Mouse (Mus musculus) gastrocnemius, postnatal 4 days (tissue): ENCODE results near the gene Rnf149. TPM values are rescaled to one million over a fixed set of nuclear protein-coding genes. Genes with fewer than 3 reads are reported as not detected.

Experiments used
- DNase-seq, 2 experiments: peaks; one replicate each; pipeline ENCODE4 v3.0.0; 2021 to 2022; ENCODE audit warnings: low spot score in 2 of 2, mixed read lengths in 2 of 2
- total RNA-seq, 2 experiments: library from RNA; stranded (reverse); gene quantifications; 2 replicates each; pipeline ENCODE4 v1.2.3; 2021

The Rnf149 gene
- total RNA-seq, 2 experiments from 2014 or later = 12.6 to 14.2 TPM

DNA sequence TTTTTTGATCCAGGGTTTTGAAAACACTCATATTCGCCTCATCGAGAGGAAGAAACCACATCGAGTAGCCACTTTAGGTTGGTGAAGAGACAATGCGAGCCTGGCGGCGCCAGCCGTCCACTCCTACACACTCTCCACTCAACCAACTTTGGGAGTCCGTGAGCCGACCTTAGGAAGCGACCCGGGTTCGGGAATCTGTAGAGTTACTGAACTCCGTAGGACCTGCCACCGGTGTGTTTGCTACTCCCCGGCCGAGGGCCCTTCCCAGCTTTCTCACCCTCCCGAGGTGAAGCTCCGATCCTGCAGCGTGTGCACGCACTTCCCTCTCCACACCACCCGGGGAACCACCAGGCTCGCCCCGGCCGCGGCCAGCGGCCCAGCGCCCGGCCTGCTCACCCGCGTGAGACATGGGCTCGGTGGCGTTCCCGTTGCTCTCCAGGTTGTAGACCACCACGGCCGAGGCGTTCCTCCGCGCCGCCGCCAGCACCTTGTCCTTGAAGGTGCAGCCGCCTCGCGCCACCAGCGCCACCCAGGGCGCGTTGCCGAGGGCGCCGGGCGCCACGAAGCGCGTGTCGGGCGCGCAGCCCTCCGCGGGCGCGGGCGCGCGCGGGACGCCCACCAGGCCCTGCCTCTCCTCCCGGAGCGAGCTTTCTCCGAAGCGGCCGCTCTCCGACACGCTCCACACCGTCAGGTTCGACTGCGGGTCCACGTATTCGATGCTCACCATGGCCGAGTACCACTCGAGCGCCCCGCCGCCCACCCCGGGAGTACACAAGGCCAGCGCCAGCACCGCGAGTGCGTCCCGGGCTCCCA, 568 bp downstream of the Rnf149 start:
- peak; percentile 40 to 71 for DNase-seq

DNA sequence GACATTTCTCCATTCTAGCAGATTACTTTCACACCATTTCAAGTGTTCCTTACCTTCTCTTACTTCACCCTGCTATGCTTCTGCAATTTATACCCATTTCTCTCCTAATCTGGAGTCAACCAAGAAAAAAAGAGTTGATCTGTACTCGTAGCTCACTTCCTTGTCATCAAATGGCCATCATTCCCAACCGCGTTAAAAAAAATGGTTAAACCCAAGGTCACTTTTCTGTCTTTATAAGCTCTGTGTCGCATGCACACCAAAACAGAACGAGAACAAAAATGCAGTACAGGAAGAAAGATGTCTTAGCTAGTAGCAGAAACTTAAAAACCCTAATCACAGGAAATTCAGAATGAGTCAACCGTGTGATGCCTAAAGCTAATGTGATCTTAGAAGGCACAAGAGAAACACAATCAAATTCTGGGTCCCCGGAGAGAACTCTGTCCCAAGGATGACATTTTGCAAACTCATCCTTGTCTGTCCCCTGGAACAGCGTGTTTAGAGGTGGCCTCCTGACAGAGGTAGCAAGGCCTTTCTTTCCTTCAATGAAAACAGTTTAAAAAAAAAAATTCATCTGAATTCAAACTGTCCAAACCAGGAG, 1.3 kb downstream of the Rnf149 start:
- DNase-seq = no peak

DNA sequence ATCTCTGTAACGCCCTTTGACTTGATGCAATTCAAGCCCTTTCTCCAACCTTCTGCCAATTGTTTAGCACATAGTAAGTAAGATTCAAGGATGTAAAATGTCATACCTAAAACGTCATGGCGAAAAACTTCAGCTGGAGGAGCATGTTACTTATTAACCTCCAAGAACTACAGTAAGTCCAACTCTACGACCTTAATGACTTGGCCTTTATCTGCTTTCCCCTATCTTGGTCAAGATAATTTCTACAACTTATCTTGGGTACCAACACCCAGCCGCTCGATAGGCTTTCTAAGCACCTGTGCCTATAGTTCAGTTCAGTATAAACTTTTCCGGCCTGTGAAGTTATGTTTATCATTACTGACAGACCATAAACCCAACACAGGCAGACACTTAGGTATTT, 3.3 kb downstream of the Rnf149 start:
- DNase-seq = no peak

DNA sequence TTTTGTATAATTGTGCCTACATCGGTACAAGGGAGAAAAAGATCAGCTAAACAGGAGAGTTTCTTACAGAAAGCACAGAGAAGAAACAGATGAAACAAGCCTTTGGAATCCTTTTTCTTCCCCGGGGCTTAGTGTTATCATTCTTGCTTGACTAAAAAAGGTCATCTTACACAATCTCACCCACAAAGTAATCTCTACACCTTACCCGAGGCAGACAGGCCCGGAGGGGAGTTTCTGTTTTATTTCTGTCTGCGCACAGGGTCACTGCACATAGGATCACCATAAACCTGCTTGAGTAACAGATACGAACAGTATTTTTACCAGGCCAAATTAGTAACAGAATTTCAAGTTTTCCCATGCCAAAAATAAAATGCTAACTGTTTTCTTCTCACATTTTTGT, 5.6 kb downstream of the Rnf149 start:
- no peak for DNase-seq

DNA sequence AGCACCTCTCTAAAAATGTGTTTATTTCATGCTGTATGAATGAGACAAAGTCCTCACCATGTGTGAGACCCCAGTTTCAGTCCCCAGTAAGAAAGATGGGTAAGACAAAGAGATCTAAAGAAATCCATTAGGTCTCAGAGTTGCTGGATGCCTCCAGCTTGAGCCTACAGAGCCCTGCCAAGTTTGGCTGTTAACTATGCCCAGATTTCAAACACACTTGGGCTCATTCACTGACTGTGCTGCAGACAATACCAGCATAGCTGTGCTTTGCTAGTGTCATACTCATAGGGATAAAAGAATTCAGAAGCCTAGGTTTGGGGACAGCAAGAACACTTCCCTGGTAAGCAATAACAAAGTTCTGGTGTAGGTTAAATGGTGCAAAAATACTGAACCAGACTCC, 9.1 kb downstream of the Rnf149 start:
- no peak for DNase-seq

DNA sequence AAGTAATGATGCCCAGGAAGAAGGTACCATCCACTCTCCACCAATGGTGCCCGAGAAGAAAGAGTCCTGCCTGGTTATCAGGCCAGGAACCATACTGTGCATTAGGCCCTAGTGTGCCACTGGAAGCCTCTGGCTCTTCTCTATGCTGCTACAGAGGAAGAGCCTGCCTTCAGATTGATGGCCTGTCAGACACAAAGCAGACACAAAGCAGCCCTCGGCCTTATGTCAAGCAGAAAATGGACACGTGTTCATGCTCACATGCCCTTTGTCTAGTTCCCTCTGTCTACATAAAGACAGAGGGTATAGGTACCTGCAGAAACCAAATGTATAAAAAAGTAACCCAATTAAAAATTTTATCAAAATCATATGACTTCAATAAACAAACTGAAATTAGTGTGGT, 12.6 kb downstream of the Rnf149 start:
- no peak for DNase-seq

DNA sequence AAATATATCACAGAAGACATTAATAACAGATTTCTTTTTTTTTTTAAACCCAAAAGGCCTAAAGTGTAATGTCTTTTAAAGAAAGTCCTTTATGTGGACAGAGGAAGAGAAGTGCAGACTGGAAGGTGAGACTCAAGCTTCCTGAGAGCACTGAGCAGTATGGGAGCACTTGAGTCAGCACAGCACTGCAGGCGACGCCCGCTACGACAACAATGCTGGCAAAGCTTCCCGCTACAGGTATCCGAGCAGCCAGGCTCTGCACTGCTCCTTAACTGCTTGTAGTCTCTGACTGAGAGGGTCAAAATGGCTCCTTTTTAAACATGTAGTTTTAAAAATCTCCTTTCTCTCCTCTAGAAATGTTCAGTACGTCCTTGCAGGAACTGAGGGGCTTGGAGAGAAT, 14.0 kb downstream of the Rnf149 start:
- DNase-seq = no peak

DNA sequence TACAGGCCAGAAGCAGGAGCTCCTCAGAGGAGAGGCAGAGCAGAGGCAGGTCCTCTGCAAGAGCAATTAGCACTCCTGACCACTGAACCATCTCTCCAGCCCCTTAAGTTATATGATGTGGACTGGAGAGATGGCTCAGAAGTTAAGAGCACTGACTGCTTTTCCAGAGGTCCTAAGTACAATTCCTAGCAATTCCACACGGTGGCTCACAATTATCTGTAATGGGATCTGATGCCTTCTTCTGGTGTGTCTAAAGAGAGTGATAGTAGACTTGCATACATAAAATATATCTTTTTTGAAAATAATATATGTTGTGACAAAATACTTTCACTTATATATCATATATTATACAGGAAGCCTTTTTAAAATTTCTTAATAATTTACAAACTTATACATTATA, 15.3 kb downstream of the Rnf149 start:
- DNase-seq = no peak

DNA sequence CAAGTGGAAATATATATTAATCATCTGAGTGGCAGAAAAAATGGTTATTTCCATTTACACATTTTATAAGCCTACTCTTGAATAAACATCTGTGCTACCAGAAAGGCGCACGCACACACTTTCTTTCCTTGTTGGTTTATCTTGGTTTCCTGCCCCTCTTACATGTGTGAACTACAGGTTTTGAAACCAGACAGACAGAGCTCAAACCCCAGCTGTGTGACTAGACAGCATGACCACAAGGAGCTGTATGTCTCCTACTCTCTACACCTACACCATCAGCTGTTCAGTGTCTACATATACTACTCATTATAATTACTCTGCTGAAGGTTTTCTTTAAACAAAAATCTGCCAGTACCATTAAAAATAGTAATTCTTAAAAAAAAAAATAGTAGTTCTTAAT, 18.2 kb downstream of the Rnf149 start:
- no peak for DNase-seq

DNA sequence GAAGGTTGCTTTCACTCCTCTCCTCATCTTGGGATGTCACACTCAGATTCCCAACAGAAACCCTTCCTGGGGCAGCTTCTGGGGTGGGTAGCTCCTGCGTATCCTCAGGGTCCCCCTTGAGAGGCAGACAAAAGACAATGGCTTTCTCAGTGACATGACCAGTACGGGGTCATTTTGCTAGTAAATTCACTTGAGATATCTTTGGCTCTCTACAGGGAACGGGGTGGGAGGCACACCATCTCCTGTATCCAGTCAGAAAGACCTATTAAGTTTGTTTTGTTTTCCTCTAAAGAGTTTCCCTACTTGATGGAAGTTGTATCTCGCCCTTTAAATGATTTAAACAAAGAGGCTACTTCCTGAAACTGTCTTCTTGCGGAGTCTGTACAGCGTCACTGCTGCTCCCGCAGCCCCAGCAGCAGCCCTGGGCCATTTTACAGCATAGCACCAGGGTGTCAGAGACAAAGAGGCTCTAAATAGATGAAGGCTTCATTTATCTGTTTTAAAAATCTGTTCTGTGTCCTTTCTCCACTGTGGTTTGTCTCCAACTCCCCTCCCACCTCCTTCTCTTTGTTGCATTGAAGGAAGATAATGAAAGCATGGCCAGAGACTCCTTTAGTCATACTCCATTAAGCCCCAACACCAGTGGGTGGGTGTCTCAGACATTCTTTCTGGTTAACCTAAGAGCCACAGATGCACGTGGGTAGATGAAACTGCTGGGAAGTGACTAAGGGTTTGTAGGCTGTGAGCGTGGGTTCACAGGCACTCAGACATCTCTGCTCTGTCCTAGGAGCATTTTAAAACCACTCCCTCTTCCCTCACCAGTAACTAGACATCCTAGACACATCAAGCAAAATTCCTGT, 21.4 kb downstream of the Rnf149 start:
- DNase-seq = no peak

DNA sequence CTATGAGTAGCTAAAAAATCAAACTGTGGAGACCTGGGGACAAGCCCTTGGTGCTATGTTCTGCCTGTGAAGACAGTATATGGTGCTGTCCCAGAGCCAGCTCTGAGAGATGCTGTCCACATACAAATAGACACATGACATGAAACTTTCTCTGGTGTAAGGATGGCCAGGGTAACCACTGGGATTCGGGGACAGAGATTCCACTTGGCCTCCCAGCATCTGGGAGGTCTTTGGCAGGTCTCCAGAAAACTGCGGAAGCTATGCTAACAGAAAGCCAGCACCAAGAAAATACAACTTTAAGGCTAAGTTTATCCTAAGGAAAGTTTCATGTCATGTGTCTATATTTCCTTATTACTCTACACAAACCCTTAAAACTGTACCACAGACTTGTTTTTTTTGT, 27.4 kb downstream of the Rnf149 start:
- DNase-seq = peak in 1 of 2 experiments; percentile 28

DNA sequence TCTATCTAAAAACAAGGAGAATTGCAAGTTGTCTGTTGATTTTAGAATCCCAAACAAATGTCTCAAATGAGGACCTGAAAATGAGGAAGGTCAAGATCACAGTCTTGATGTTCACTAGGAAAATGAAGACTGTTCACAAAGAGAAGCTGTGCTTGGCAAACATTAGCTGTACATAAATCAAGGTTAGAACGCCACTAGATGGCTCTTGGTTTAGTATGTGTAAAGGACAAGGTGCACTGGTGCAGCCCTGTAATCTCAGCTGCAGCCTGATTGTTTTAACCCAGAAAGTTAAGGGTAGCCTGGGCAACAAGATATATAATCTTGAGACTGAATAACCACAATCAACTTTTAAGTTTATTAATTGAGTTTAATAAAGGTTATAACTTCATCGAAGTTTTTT, 30.0 kb downstream of the Rnf149 start:
- DNase-seq = no peak

DNA sequence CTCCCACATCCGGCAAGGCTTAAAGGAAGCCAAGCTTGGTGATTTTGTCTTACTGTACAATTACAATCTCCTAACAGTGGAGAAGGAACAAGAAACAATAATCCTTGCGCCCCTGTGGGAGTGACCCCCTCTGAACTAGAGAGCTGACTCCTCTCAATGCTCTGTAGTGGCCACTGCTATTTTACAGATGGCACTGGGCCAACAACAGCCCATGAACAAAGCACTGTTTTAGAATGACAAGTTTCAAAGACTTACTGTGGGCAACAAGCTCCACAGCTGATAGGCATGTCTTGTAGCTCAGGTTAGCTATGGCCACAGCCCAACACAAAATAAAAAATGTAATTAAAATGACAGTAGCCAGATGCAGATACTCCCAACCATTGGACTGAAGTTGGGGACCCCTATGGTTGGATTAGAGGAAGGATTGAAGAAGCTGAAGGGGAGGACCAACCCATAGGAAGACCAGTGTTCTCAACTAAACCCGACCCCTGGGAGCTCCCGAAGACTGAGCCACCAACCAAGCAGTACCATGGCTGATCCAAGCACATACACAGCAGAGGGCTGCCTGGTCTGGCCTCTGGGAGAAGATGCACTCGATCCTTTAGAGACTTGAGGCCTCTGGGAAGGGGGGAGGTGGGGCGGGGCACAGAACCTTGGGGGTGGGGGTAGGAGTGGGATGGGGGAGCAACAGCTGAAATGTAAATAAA, 30.9 kb downstream of the Rnf149 start:
- no peak for DNase-seq

DNA sequence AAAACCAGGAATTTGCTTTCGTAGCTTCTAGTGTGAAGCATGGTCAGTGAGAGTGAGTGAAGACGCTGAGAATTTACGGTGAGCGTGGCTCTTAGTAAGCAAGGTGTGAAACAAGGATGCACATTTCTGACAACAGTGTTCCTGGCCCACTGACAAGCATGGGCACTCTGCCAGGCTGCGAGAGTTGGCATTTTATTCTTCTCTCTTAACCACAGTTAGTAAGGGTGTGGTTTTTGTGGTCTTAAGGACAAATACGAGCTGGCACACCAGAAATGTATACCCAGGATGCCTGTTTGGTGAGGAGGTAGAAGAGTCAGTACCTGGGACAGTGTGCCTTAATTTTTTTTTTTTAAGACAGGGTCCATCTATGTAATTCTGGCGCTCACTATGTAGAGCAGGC, 31.6 kb downstream of the Rnf149 start:
- no peak for DNase-seq

DNA sequence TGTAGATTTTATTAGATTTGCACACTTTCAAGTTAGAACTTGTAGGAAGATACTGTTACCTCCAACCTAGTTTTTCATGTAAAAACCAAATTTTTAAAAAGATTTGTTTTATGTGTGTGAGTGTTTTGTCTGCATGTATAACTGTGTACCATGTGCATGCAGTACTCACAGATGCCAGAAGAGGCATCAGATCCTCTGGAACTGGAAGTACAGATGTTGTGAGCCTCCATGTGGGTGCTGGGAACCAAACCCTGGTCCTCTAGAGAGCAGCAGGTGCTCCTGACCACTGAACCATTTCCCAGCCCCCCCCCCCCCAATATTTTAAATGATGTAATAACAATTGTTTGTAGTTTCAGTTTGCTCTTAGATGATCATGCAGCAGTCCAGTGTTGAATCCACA, 36.6 kb downstream of the Rnf149 start:
- DNase-seq = no peak

DNA sequence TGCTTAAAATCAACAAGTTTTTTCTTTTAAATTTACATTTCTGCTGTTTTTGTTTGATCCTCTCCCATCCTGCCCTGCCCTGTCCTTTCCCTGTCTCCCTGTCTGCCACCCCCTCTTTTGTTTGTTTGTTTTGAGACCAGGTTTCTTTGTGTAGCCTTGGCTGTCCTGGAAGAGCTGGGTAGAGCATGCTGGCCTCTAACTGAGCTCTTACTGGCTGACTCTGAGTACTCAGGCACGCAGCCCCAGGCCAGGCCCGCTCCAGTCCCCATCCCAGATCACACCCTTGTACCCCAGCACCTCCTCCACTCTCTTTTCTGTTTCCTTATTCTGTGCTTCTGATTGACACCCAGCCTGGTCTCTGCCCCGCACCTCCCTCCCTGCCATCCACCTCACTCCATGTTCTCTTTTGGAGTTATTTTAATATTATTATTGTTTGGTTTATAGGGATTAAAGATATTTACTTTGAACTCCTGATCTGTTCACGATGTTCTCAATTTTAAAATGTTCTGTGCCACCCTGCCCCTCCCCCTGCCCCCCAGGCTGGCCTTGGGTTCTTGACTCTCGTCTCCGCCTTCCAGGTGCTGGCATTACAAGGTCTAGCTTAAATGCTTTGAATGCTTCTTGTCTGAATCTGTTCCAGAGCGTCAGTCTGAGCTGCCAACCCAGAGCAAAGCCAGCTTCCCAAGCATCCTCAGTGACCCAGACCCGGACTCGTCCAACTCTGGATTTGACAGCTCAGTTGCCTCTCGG, 39.4 kb downstream of the Rnf149 start:
- no peak for DNase-seq

DNA sequence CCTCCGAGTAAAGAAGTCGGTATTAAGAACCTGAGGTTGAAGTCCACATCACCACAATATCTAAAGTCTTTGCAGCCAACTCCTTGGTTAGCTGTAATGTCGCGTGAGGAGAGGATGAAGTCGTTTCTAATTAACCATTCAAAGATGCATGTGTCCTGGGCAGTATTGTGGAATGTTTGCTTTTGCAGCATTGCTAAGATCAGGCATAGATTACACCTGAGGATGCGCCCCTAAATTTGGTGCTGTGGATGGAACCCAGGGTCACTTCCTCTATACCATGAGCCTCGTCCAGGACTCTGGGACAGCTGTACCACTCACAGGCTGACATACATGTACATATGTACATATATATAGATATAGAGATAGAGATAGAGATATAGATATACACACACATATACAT, 40.5 kb downstream of the Rnf149 start:
- DNase-seq = no peak

DNA sequence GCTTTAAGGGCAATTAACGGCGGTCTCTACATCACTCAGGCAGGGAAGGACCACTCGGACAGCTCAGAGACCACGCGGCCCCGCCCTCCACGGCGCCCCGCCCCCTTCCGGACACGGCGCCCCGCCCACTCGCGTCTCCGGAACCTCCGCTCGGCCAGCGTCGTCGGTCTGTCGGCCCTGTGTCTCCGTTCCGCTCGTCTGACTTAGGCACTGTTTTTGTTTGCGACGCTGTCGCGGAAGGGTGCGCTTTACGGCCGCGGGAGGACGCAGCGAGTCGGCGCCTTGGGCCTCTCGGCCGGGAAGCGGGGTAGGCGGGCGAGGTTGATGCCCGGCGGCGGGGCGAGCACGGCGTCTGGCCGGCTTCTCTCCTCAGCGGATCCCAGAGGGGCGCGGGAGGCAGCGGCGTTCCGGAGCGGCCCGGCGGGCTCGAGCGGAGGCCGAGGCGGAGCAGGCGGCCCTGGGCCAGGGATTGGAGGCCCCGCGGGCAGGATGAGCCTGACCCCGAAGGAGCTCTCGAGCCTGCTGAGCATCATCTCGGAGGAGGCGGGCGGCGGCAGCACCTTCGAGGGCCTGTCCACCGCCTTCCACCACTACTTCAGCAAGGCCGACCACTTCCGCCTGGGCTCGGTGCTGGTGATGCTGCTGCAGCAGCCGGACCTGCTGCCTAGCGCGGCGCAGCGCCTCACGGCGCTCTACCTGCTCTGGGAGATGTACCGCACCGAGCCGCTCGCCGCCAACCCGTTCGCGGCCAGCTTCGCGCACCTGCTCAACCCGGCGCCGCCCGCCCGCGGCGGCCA, 41.5 kb downstream of the Rnf149 start:
- DNase-seq = peak; percentile 92 to 98

DNA sequence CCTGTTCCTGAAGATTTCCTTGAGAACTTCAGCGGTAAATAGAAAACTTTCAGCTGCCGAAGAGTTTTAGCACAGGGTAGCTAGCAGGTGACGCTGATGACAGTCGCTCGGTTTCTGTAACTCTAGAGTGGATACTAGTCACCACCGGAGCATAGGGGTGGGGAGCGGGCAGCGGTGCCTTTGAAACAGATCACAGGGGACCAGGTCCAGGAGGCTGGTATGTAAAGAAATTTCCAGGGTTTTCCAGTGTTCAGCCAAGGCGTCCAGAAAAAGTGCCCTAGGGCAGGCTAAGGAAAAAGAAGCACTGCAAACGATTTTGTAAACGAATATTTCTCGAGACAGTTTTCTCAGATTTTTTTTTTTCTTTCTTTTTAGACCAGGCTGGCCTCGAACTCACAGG, 42.4 kb downstream of the Rnf149 start, which contains the start of gene Cnot11:
TSS of gene Cnot11 (plus strand) at position 162 of the 400 bp plus-strand sequence.
- no peak for DNase-seq

DNA sequence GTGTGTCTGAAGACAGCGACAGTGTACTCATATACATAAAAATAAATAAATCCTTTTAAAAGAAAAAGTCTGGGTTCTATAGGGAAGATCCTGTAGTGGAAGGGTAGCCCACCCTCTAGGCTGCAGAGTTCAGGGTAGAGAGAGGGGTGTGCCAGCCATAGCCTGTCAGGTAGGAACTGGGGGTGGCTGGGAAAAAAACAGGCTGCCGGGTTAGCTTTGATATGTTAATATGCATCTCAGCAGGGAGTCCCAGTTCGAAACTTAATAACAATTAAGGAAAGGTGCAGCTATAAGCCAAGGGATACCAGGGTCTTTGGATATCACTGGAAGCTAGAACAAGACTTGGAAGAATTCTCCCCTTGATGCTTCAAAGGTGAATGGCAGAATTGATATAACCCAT, 43.3 kb downstream of the Rnf149 start:
- DNase-seq = no peak
